Mouse (Mus musculus) intestine, postnatal 0 days (tissue): ENCODE measurements around the gene Gsc. TPM values are rescaled to one million over a fixed set of nuclear protein-coding genes. Genes with fewer than 3 reads are reported as not detected.

Experiments used
- ATAC-seq: fragments of 200-750 bp; cut with Nextera tagmentation; 2 replicates; pipeline ENCODE4 v1.8.0; 2017; ENCODE audit warnings: mild to moderate bottlenecking, moderate TSS enrichment, moderate library complexity
- H3K27ac ChIP-seq: fragments of 300-500 bp; sonication (generic); 2 replicates; pipeline ENCODE4 v1.5.1; 2014; ENCODE audit warnings: mild to moderate bottlenecking, low read depth, low read length, moderate library complexity
- H3K27me3 ChIP-seq: fragments of 300-500 bp; sonication (generic); replicated peaks from 2 replicates; pipeline ENCODE4 v1.6.1; 2014; ENCODE audit warnings: low read length, mixed read lengths; ENCODE audit not compliant: control insufficient read depth, insufficient read depth
- H3K36me3 ChIP-seq: fragments of 300-500 bp; sonication (generic); 2 replicates; pipeline ENCODE4 v1.6.1; 2014; ENCODE audit warnings: mild to moderate bottlenecking, moderate library complexity; ENCODE audit not compliant: control insufficient read depth, insufficient read depth
- H3K4me1 ChIP-seq: fragments of 300-500 bp; sonication (generic); replicated peaks from 2 replicates; pipeline ENCODE4 v1.6.1; 2014; ENCODE audit warnings: antibody characterized with exemption, low read length, mixed read lengths; ENCODE audit not compliant: control insufficient read depth, insufficient read depth
- H3K4me2 ChIP-seq: fragments of 300-500 bp; sonication (generic); replicated peaks from 2 replicates; pipeline ENCODE4 v1.6.1; 2014; ENCODE audit warnings: low read depth, mild to moderate bottlenecking, moderate library complexity
- H3K4me3 ChIP-seq: fragments of 300-500 bp; sonication (generic); 2 replicates; pipeline ENCODE4 v1.5.1; 2014; ENCODE audit warnings: low read depth, low read length
- H3K9ac ChIP-seq: fragments of 300-500 bp; sonication (generic); 2 replicates; pipeline ENCODE4 v1.6.1; 2014; ENCODE audit warnings: mild to moderate bottlenecking, low read depth, low read length
- H3K9me3 ChIP-seq: fragments of 300-500 bp; sonication (generic); 2 replicates; pipeline ENCODE4 v1.6.1; 2016; ENCODE audit warnings: mixed run types; ENCODE audit not compliant: control insufficient read depth
- CTCF ChIP-seq: sonication (generic); IDR thresholded peaks from 2 replicates; pipeline ENCODE4 v1.5.1; 2016; ENCODE audit warnings: low read depth, mild to moderate bottlenecking, control low read depth, antibody characterized with exemption, moderate library complexity
- WGBS: fragments of 180-500 bp; shearing (Covaris S2); extraction: QIAGEN DNeasy Blood & Tissue Kit; methylation state at CpG from one replicate; pipeline ENCODE4 v1.1.7; 2014; 5-methylcytosine and 5-hydroxymethylcytosine counted together
- polyA plus RNA-seq: library from polyadenylated mRNA; unstranded; fragments of >200 nt; fragmentation: Nextera tagmentation; extraction: Ambion mirVana; gene quantifications from 2 replicates; pipeline ENCODE4 v1.2.1, GENCODE M21; 2015

Gene Gsc
- polyA plus RNA-seq, 1 experiment from 2014 or later: not detected

- H3K9me3 ChIP-seq: no peaks in the 10 kb centered on the region
- no peak overlapping the region for H3K4me2 ChIP-seq
- 0 out of 2 replicates have a peak, but pooled peaks cover 2% of the 10 kb centered on the region for H3K4me1 ChIP-seq
- ATAC-seq: no peak
- 2% methylated on average over 42 of the region's 42 CpGs for WGBS
- no peak overlapping the region for H3K27ac ChIP-seq
- H3K36me3 ChIP-seq: no peaks in the 10 kb centered on the region
- peak overlapping the region; percentile 61; the same call in 1 of the 2 replicates for H3K4me3 ChIP-seq
- H3K9ac ChIP-seq: no peak overlapping the region
- H3K27me3 ChIP-seq: peaks cover 99% of the 10 kb centered on the region
- no peak for TF ChIP-seq CTCF
Measured at GRCm38 (mm10) chr12:104474191-104474871, 1.2 kb upstream of the Gsc start.

- WGBS: 1% methylated on average over 17 of the region's 18 CpGs
- no peak for TF ChIP-seq CTCF
- Histone ChIP-seq H3K27me3 (peaks cover 93% of the 10 kb centered on the region), H3K4me1 (0 out of 2 replicates have a peak, but pooled peaks cover 2% of the 10 kb centered on the region), H3K27ac (no peak overlapping the region), H3K9ac (no peak overlapping the region), H3K4me2 (peak overlapping the region; percentile 95), H3K36me3 (no peaks in the 10 kb centered on the region), H3K9me3 (no peaks in the 10 kb centered on the region), H3K4me3 (peak overlapping the region; percentile 61)
- no peak for ATAC-seq
Measured at GRCm38 (mm10) chr12:104473492-104473891, 362 bp upstream of the Gsc start.

GRCm38 (mm10) chr12:104472218-104472525, 958 bp downstream of the Gsc start:
- no peak for TF ChIP-seq CTCF
- peak overlapping the region; percentile 61 for H3K4me3 ChIP-seq
- H3K27ac ChIP-seq: no peak overlapping the region
- peak overlapping the region; percentile 95 for H3K4me2 ChIP-seq
- H3K36me3 ChIP-seq: no peaks in the 10 kb centered on the region
- 0 out of 2 replicates have a peak, but pooled peaks cover 2% of the 10 kb centered on the region for H3K4me1 ChIP-seq
- H3K9me3 ChIP-seq: no peaks in the 10 kb centered on the region
- no peak for ATAC-seq
- no peak overlapping the region for H3K9ac ChIP-seq
- 3% methylated on average over 25 of the region's 25 CpGs for WGBS
- H3K27me3 ChIP-seq: peaks cover 80% of the 10 kb centered on the region

GRCm38 (mm10) chr12:104471351-104472217, 1.5 kb downstream of the Gsc start:
- peaks cover 74% of the 10 kb centered on the region for H3K27me3 ChIP-seq
- peak overlapping the region; percentile 61 for H3K4me3 ChIP-seq
- H3K9me3 ChIP-seq: no peaks in the 10 kb centered on the region
- H3K9ac ChIP-seq: no peak overlapping the region
- 4% methylated on average over 57 of the region's 57 CpGs for WGBS
- no peaks in the 10 kb centered on the region for H3K36me3 ChIP-seq
- H3K27ac ChIP-seq: no peak overlapping the region
- no peak for TF ChIP-seq CTCF
- peaks cover 2% of the 10 kb centered on the region; the same call in 1 of the 2 replicates for H3K4me1 ChIP-seq
- ATAC-seq: no peak
- H3K4me2 ChIP-seq: peak overlapping the region; percentile 95

- Histone ChIP-seq H3K4me3 (no peak overlapping the region), H3K36me3 (no peaks in the 10 kb centered on the region), H3K9me3 (no peaks in the 10 kb centered on the region), H3K9ac (no peak overlapping the region), H3K27ac (no peak overlapping the region), H3K4me1 (peaks cover 2% of the 10 kb centered on the region; the same call in 1 of the 2 replicates), H3K4me2 (no peak overlapping the region), H3K27me3 (peaks cover 65% of the 10 kb centered on the region)
- WGBS: 60% methylated on average over 6 of the region's 6 CpGs
- TF ChIP-seq CTCF: no peak
- ATAC-seq: no peak
Measured at GRCm38 (mm10) chr12:104470646-104471045, 2.5 kb downstream of the Gsc start.

- WGBS: 22% methylated on average over 4 of the region's 4 CpGs
- no peak overlapping the region for H3K4me3 ChIP-seq
- H3K36me3 ChIP-seq: no peaks in the 10 kb centered on the region
- no peak overlapping the region for H3K9ac ChIP-seq
- ATAC-seq: no peak
- H3K4me1 ChIP-seq: peaks cover 2% of the 10 kb centered on the region; the same call in 1 of the 2 replicates
- no peak overlapping the region for H3K4me2 ChIP-seq
- H3K9me3 ChIP-seq: no peaks in the 10 kb centered on the region
- TF ChIP-seq CTCF: no peak
- no peak overlapping the region for H3K27ac ChIP-seq
- H3K27me3 ChIP-seq: peaks cover 47% of the 10 kb centered on the region
Measured at GRCm38 (mm10) chr12:104468783-104469182, 4.3 kb downstream of the Gsc start.
